Mouse (Mus musculus): ENCODE data around the gene Sesn1. TPM values are rescaled to one million over a fixed set of nuclear protein-coding genes. Genes with fewer than 3 reads are reported as not detected.

Gene Sesn1
- polyA plus RNA-seq, 1 experiment: not detected

- Histone ChIP-seq H3K4me1 (ENCODE audit: control insufficient read depth, insufficient read depth, low read length) (peaks cover 8% of the 10 kb centered on the region), H3K4me3 (ENCODE audit: insufficient read depth, low read depth, low read length) (no peak overlapping the region), H3K27ac (ENCODE audit: insufficient read depth, low read depth, low read length) (no peak overlapping the region)
- WGBS: 79% methylated on average over 11 of the region's 11 CpGs
- TF ChIP-seq CTCF (IDR thresholded peaks at IDR 0.05; ENCODE audit: insufficient read depth, low read depth, low read length) (no peak), POLR2A (IDR thresholded peaks at IDR 0.05; ENCODE audit: insufficient read depth, low read depth, low read length) (no peak)
Observed at GRCm38 (mm10) chr10:41907473-41907872, 97.7 kb downstream of the Sesn1 start.

- Histone ChIP-seq H3K27ac (ENCODE audit: insufficient read depth, low read depth, low read length) (no peak overlapping the region), H3K4me1 (ENCODE audit: control insufficient read depth, insufficient read depth, low read length) (peaks cover 8% of the 10 kb centered on the region), H3K4me3 (ENCODE audit: insufficient read depth, low read depth, low read length) (no peak overlapping the region)
- 70% methylated on average over 4 of the region's 4 CpGs for WGBS
- TF ChIP-seq POLR2A (IDR thresholded peaks at IDR 0.05; ENCODE audit: insufficient read depth, low read depth, low read length) (no peak), CTCF (IDR thresholded peaks at IDR 0.05; ENCODE audit: insufficient read depth, low read depth, low read length) (no peak)
Observed at GRCm38 (mm10) chr10:41907950-41908349, 98.2 kb downstream of the Sesn1 start.

DNA sequence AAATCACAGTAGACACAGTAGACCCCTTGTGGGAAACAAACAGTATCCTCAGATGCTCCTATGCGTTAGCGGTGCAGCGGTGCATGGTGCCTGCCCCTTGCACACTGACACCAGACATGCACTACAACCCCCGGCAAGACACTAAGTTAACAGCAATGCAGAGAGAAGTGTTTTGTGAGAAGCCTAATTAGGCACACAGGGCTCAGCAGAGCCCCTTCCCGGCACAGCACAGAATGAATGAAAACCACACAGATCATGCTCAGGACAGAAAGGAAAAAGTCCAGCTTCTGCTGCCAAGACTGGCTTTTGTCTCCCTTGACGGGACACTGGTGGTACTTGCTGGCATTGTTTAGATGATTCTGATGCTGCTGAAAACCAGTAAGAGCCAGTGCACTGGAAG lies 99.2 kb downstream of the Sesn1 start:
- TF ChIP-seq CTCF (IDR thresholded peaks at IDR 0.05; ENCODE audit: insufficient read depth, low read depth, low read length) (no peak), POLR2A (IDR thresholded peaks at IDR 0.05; ENCODE audit: insufficient read depth, low read depth, low read length) (no peak)
- Histone ChIP-seq H3K4me3 (ENCODE audit: insufficient read depth, low read depth, low read length) (no peak overlapping the region), H3K27ac (ENCODE audit: insufficient read depth, low read depth, low read length) (no peak overlapping the region), H3K4me1 (ENCODE audit: control insufficient read depth, insufficient read depth, low read length) (peaks cover 8% of the 10 kb centered on the region)
- WGBS: 33% methylated on average over 6 of the region's 6 CpGs

DNA sequence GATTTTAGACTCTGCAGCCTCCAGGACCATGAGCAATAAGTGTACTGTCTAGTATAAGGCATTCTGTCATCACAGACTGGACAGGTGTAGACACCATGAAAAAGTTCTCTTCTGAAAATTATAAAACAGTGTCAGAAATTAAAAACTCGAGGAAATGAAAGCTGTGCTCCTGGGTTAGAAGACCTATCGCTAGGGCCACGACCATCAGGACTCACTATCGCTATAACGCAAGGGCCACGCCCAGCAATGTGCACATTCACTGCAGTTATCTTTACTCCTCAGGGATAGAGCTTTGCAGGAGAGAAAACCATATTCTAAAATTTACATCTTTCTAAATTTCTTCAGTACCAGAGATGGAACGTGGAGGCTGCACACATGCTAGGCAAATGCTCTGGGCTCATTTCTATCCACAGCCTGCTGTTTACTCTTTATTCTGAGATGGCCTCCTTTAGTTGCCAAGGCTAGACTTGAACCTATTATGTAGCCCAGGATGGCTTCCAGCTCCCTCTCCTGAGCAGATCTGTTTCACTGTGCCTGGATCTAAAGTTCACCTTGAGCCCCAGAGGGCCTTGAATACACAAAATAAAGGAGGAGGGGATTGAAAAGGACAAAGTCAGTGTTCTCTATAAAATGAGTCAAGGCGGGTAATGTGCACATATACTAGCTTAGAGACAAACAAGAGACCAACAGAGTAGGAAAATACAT lies 102.7 kb downstream of the Sesn1 start:
- TF ChIP-seq POLR2A (IDR thresholded peaks at IDR 0.05; ENCODE audit: insufficient read depth, low read depth, low read length) (no peak), CTCF (IDR thresholded peaks at IDR 0.05; ENCODE audit: insufficient read depth, low read depth, low read length) (no peak)
- 94% methylated on average over 8 of the region's 8 CpGs for WGBS

DNA sequence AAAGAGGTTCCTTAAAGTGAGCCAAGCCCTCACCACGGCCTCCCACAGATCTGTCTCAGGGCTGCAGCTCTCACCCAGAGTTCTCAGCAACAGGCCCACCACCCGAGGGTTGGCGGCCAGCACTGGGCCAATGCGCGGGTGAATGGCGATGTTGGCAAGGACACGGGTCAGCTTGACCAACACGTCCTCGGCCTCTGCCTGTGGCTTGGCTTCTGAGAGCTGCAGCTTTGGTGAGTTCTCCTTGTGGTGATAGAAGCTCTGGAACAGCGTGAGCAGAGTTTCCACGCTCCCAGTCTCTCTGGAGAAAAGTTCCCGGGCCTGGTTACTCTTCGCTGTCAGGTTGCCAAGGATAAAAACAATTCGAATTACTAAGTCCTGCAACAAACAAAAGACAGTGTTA lies 117.0 kb downstream of the Sesn1 start:
- Histone ChIP-seq H3K27ac (ENCODE audit: insufficient read depth, low read depth, low read length) (no peak overlapping the region), H3K4me3 (ENCODE audit: insufficient read depth, low read depth, low read length) (no peak overlapping the region), H3K4me1 (ENCODE audit: control insufficient read depth, insufficient read depth, low read length) (no peaks in the 10 kb centered on the region)
- WGBS: 59% methylated on average over 14 of the region's 14 CpGs
- TF ChIP-seq POLR2A (IDR thresholded peaks at IDR 0.05; ENCODE audit: insufficient read depth, low read depth, low read length) (no peak), CTCF (IDR thresholded peaks at IDR 0.05; ENCODE audit: insufficient read depth, low read depth, low read length) (no peak)

More for the DNA sequence above, 102.7 kb downstream of the Sesn1 start:
- no peak overlapping the region for H3K4me3 ChIP-seq (ENCODE audit: insufficient read depth, low read depth, low read length)
- H3K4me1 ChIP-seq (ENCODE audit: control insufficient read depth, insufficient read depth, low read length): peaks cover 8% of the 10 kb centered on the region
- no peak overlapping the region for H3K27ac ChIP-seq (ENCODE audit: insufficient read depth, low read depth, low read length)

GRCm38 (mm10) chr10:41930966-41931365 lies 121.2 kb downstream of the Sesn1 start:
- TF ChIP-seq POLR2A (IDR thresholded peaks at IDR 0.05; ENCODE audit: insufficient read depth, low read depth, low read length) (no peak), CTCF (IDR thresholded peaks at IDR 0.05; ENCODE audit: insufficient read depth, low read depth, low read length) (no peak)
- H3K27ac ChIP-seq (ENCODE audit: insufficient read depth, low read depth, low read length): no peak overlapping the region
- H3K4me1 ChIP-seq (ENCODE audit: control insufficient read depth, insufficient read depth, low read length): peaks cover 15% of the 10 kb centered on the region
- H3K4me3 ChIP-seq (ENCODE audit: insufficient read depth, low read depth, low read length): no peak overlapping the region
- WGBS: 79% methylated on average over 4 of the region's 4 CpGs

- no peak overlapping the region for H3K4me3 ChIP-seq (ENCODE audit: insufficient read depth, low read depth, low read length)
- no peak overlapping the region for H3K27ac ChIP-seq (ENCODE audit: insufficient read depth, low read depth, low read length)
- H3K4me1 ChIP-seq (ENCODE audit: control insufficient read depth, insufficient read depth, low read length): peaks cover 17% of the 10 kb centered on the region
- no peak for TF ChIP-seq CTCF (IDR thresholded peaks at IDR 0.05; ENCODE audit: insufficient read depth, low read depth, low read length)
- TF ChIP-seq POLR2A (IDR thresholded peaks at IDR 0.05; ENCODE audit: insufficient read depth, low read depth, low read length): no peak
- WGBS: 54% methylated on average over 12 of the region's 12 CpGs
Observed at GRCm38 (mm10) chr10:41931962-41932361, 122.2 kb downstream of the Sesn1 start.

- 78% methylated on average over 5 of the region's 5 CpGs for WGBS
- no peak overlapping the region for H3K27ac ChIP-seq (ENCODE audit: insufficient read depth, low read depth, low read length)
- H3K4me3 ChIP-seq (ENCODE audit: insufficient read depth, low read depth, low read length): no peak overlapping the region
- TF ChIP-seq POLR2A (IDR thresholded peaks at IDR 0.05; ENCODE audit: insufficient read depth, low read depth, low read length) (no peak), CTCF (IDR thresholded peaks at IDR 0.05; ENCODE audit: insufficient read depth, low read depth, low read length) (no peak)
- peaks cover 17% of the 10 kb centered on the region for H3K4me1 ChIP-seq (ENCODE audit: control insufficient read depth, insufficient read depth, low read length)
Observed at GRCm38 (mm10) chr10:41932943-41933342, 123.2 kb downstream of the Sesn1 start.

- no peak overlapping the region for H3K27ac ChIP-seq (ENCODE audit: insufficient read depth, low read depth, low read length)
- peaks cover 17% of the 10 kb centered on the region for H3K4me1 ChIP-seq (ENCODE audit: control insufficient read depth, insufficient read depth, low read length)
- H3K4me3 ChIP-seq (ENCODE audit: insufficient read depth, low read depth, low read length): no peak overlapping the region
- 64% methylated on average over 6 of the region's 6 CpGs for WGBS
- TF ChIP-seq POLR2A (IDR thresholded peaks at IDR 0.05; ENCODE audit: insufficient read depth, low read depth, low read length): no peak
- peak; percentile 62 for TF ChIP-seq CTCF (IDR thresholded peaks at IDR 0.05; ENCODE audit: insufficient read depth, low read depth, low read length)
Observed at GRCm38 (mm10) chr10:41933536-41933935, 123.8 kb downstream of the Sesn1 start.
